In the genomic region with DNA sequence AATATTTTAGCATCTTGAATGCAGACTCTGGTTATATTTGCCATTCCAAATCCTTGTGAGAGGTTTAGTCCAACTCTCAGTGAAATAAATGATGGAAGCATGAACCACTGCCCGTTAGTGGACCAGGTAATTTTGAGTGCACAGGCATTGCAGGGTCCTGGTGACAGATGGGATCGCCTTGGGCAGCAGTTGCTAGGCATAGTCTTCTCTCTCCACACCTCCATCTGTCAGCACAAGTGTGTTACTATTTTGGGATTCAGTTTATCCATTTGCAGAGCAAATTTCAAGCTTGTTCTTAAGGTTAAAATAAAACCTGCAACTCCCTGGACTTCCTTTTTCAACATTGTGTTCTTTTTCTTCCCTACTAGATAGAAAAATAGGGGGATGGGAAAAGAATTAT, we compare ENCODE assay signal across 15 mouse cellular contexts.
A peak's percentile ranks its signal among the peaks of the same experiment; 100 is the strongest.
DNase-seq lines count a peak whose midpoint lies in the region; ATAC-seq and TF ChIP-seq lines count a peak whose summit lies in the region.
"Had no signal": no experiment of that assay in that cellular context is flagged by ENCODE, and none has a peak within 500 bp of the region (broad histone marks: within the 10 kb centered on the region; RNA-seq: fewer than 3 reads in every experiment).

No protein-coding gene starts in this region.

- H3K4me2 ChIP-seq in forebrain, embryonic 16.5 days (ENCODE audit: low read length) = no peak overlapping the region
- H3K4me2 ChIP-seq: heart, embryonic 13.5 days; intestine, embryonic 15.5 days; limb, embryonic 12.5 days had no signal

- no peaks in the 10 kb centered on the region for H3K9me3 ChIP-seq in heart, embryonic 10.5 days
- H3K9me3 ChIP-seq in forebrain, embryonic 16.5 days (ENCODE audit: control insufficient read depth, low read length) = no peaks in the 10 kb centered on the region
- H3K9me3 ChIP-seq: heart, embryonic 13.5 days; intestine, embryonic 15.5 days; limb, embryonic 12.5 days had no signal

- H3K9ac ChIP-seq in forebrain, embryonic 16.5 days (replicated peaks; ENCODE audit: low read depth, low read length) = no peak overlapping the region
- H3K9ac ChIP-seq: heart, embryonic 13.5 days; intestine, embryonic 15.5 days; limb, embryonic 12.5 days; liver, postnatal 0 days had no signal

- DNase-seq in heart, embryonic 10.5 days (ENCODE audit: low spot score) = peak; percentile 76
- DNase-seq in heart, adult 9 months (ENCODE audit: low spot score in 2 of 2) = no peak
- peak; percentile 42 for DNase-seq in right cerebral cortex, adult 18-20 months
- no peak for DNase-seq in right cerebral cortex, postnatal 14 days
- DNase-seq in urinary bladder, postnatal 10 days (ENCODE audit: low spot score) = no peak
- DNase-seq in lung, adult 2 months = no peak
- DNase-seq: kidney, postnatal 4 days; liver, postnatal 0 days; thymus, postnatal 36 days had no signal

- no peaks in the 10 kb centered on the region for H3K36me3 ChIP-seq in heart, embryonic 10.5 days
- no peaks in the 10 kb centered on the region for H3K36me3 ChIP-seq in forebrain, embryonic 16.5 days (ENCODE audit: control insufficient read depth, insufficient read depth)
- H3K36me3 ChIP-seq: heart, embryonic 13.5 days; intestine, embryonic 15.5 days; limb, embryonic 12.5 days had no signal

- no peak for TF ChIP-seq CTCF in lung, adult 2 months (IDR thresholded peaks at IDR 0.05; ENCODE audit: insufficient read depth, low read length)

- H3K27me3 ChIP-seq in heart, embryonic 10.5 days (ENCODE audit: insufficient read depth, poor library complexity, severe bottlenecking) = no peaks in the 10 kb centered on the region
- no peaks in the 10 kb centered on the region for H3K27me3 ChIP-seq in forebrain, embryonic 16.5 days (replicated peaks; ENCODE audit: control insufficient read depth, insufficient read depth, low read length)
- H3K27me3 ChIP-seq: heart, embryonic 13.5 days; intestine, embryonic 15.5 days; limb, embryonic 12.5 days; megakaryocyte, embryonic 14.5 days had no signal

- no peak overlapping the region for H3K27ac ChIP-seq in heart, embryonic 10.5 days
- no peak overlapping the region for H3K27ac ChIP-seq in forebrain, embryonic 16.5 days (ENCODE audit: low read length)
- H3K27ac ChIP-seq: heart, embryonic 13.5 days; intestine, embryonic 15.5 days; limb, embryonic 12.5 days had no signal

- ATAC-seq in forebrain, embryonic 16.5 days = peak; percentile 70; the same call in 1 of the 2 replicates
- no peak for ATAC-seq in monocyte, adult 5-6 weeks (replicated peaks; ENCODE audit: insufficient number of reproducible peaks, low FRiP score, low TSS enrichment, poor library complexity, severe bottlenecking)
- ATAC-seq: intestine, embryonic 15.5 days; liver, postnatal 0 days had no signal

- no peaks in the 10 kb centered on the region for H3K4me1 ChIP-seq in heart, embryonic 10.5 days
- H3K4me1 ChIP-seq in forebrain, embryonic 16.5 days (replicated peaks; ENCODE audit: control insufficient read depth, insufficient read depth, low read length) = no peaks in the 10 kb centered on the region; the same call in 1 of the 2 replicates
- H3K4me1 ChIP-seq in lung, adult 2 months (ENCODE audit: control insufficient read depth, insufficient read depth, low read length) = no peaks in the 10 kb centered on the region
- H3K4me1 ChIP-seq: intestine, embryonic 15.5 days; limb, embryonic 12.5 days; megakaryocyte, embryonic 14.5 days had no signal

- H3K4me3 ChIP-seq in heart, embryonic 10.5 days = no peak overlapping the region
- H3K4me3 ChIP-seq in forebrain, embryonic 16.5 days (replicated peaks; ENCODE audit: low read length) = no peak overlapping the region
- no peak overlapping the region for H3K4me3 ChIP-seq in lung, adult 2 months (replicated peaks; ENCODE audit: extremely low read depth, low read depth, low read length)
- H3K4me3 ChIP-seq: heart, embryonic 13.5 days; intestine, embryonic 15.5 days; limb, embryonic 12.5 days; megakaryocyte, embryonic 14.5 days had no signal

- TF ChIP-seq POLR2A in lung, adult 2 months (IDR thresholded peaks at IDR 0.05; ENCODE audit: borderline replicate concordance, extremely low read depth, low read depth, low read length) = no peak

- 42% methylated on average over 2 of the region's 2 CpGs for WGBS in heart, embryonic 10.5 days
- WGBS in forebrain, embryonic 16.5 days = 66% methylated on average over 2 of the region's 2 CpGs
- 64% methylated on average over 2 of the region's 2 CpGs for WGBS in lung, adult 2 months

Comparison
In these comparisons a context has a peak if more than half of its experiments do, and no peak if none do; other contexts are left out.
1. DNase-seq: peak in heart, embryonic 10.5 days (single experiment) and right cerebral cortex, adult 18-20 months (single experiment); none in heart, adult 9 months (0 of 2), right cerebral cortex, postnatal 14 days (single experiment), urinary bladder, postnatal 10 days (single experiment) and lung, adult 2 months (single experiment).